Mouse (Mus musculus): ENCODE measurements at regions not wholly inside any gene's neighbourhood (a gene's known extent, or its start where the extent isn't known, plus 50 kb on each side); places are given as distances from the start of the nearest gene placed in this dataset.

GRCm38 (mm10) chr13:52162676-52163075, 316.2 kb downstream of the Gadd45g start:
- H3K4me1 ChIP-seq (replicated peaks; ENCODE audit: control insufficient read depth, insufficient read depth, low read length): no peaks in the 10 kb centered on the region
- no peaks in the 10 kb centered on the region for H3K27me3 ChIP-seq (ENCODE audit: control insufficient read depth, insufficient read depth, low read length)
- WGBS: 91% methylated on average over 7 of the region's 7 CpGs
- no peak for ATAC-seq (ENCODE audit: low FRiP score)
- H3K9ac ChIP-seq (ENCODE audit: low read depth, low read length): no peak overlapping the region
- no peaks in the 10 kb centered on the region for H3K36me3 ChIP-seq (ENCODE audit: control insufficient read depth, insufficient read depth, low read length)
- H3K27ac ChIP-seq (ENCODE audit: low read depth, low read length): no peak overlapping the region
- no peak for DNase-seq (ENCODE audit: low spot score)
- H3K9me3 ChIP-seq (ENCODE audit: control insufficient read depth, low read length): no peaks in the 10 kb centered on the region
- no peak overlapping the region for H3K4me3 ChIP-seq (ENCODE audit: low read depth, low read length)
- H3K4me2 ChIP-seq (replicated peaks; ENCODE audit: low read depth, low read length): no peak overlapping the region

GRCm38 (mm10) chr13:52165531-52165930, 319.1 kb downstream of the Gadd45g start:
- Histone ChIP-seq H3K36me3 (ENCODE audit: control insufficient read depth, insufficient read depth, low read length) (no peaks in the 10 kb centered on the region), H3K4me3 (ENCODE audit: low read depth, low read length) (no peak overlapping the region), H3K27ac (ENCODE audit: low read depth, low read length) (no peak overlapping the region), H3K4me1 (replicated peaks; ENCODE audit: control insufficient read depth, insufficient read depth, low read length) (no peaks in the 10 kb centered on the region), H3K27me3 (ENCODE audit: control insufficient read depth, insufficient read depth, low read length) (no peaks in the 10 kb centered on the region), H3K4me2 (replicated peaks; ENCODE audit: low read depth, low read length) (no peak overlapping the region), H3K9me3 (ENCODE audit: control insufficient read depth, low read length) (no peaks in the 10 kb centered on the region), H3K9ac (ENCODE audit: low read depth, low read length) (no peak overlapping the region)
- DNase-seq (ENCODE audit: low spot score) (no peak), ATAC-seq (ENCODE audit: low FRiP score) (no peak)
- WGBS: 96% methylated on average over 1 of the region's 1 CpGs

- Histone ChIP-seq H3K27me3 (ENCODE audit: control insufficient read depth, insufficient read depth, low read length) (no peaks in the 10 kb centered on the region), H3K27ac (ENCODE audit: low read depth, low read length) (no peak overlapping the region), H3K9ac (ENCODE audit: low read depth, low read length) (no peak overlapping the region), H3K4me3 (ENCODE audit: low read depth, low read length) (no peak overlapping the region), H3K9me3 (ENCODE audit: control insufficient read depth, low read length) (no peaks in the 10 kb centered on the region), H3K4me2 (replicated peaks; ENCODE audit: low read depth, low read length) (no peak overlapping the region), H3K4me1 (replicated peaks; ENCODE audit: control insufficient read depth, insufficient read depth, low read length) (no peaks in the 10 kb centered on the region), H3K36me3 (ENCODE audit: control insufficient read depth, insufficient read depth, low read length) (no peaks in the 10 kb centered on the region)
- WGBS: 84% methylated on average over 5 of the region's 5 CpGs
- DNase-seq (ENCODE audit: low spot score) (no peak), ATAC-seq (ENCODE audit: low FRiP score) (no peak)
These were observed 321.5 kb downstream of the Gadd45g start for GRCm38 (mm10) chr13:52167968-52168367.

- 91% methylated on average over 9 of the region's 9 CpGs for whole genome bisulfite sequencing
- ATAC-seq (ENCODE audit: low FRiP score): no peak
- H3K4me3 ChIP-seq (ENCODE audit: low read depth, low read length): no peak overlapping the region
These were observed 326.3 kb downstream of the Gadd45g start for GRCm38 (mm10) chr13:52172706-52173346.

GRCm38 (mm10) chr13:52175665-52176064, 329.2 kb downstream of the Gadd45g start:
- Histone ChIP-seq H3K36me3 (ENCODE audit: control insufficient read depth, insufficient read depth, low read length) (no peaks in the 10 kb centered on the region), H3K4me1 (replicated peaks; ENCODE audit: control insufficient read depth, insufficient read depth, low read length) (no peaks in the 10 kb centered on the region), H3K9me3 (ENCODE audit: control insufficient read depth, low read length) (no peaks in the 10 kb centered on the region), H3K4me2 (replicated peaks; ENCODE audit: low read depth, low read length) (no peak overlapping the region), H3K27ac (ENCODE audit: low read depth, low read length) (no peak overlapping the region), H3K4me3 (ENCODE audit: low read depth, low read length) (no peak overlapping the region), H3K27me3 (ENCODE audit: control insufficient read depth, insufficient read depth, low read length) (no peaks in the 10 kb centered on the region), H3K9ac (ENCODE audit: low read depth, low read length) (no peak overlapping the region)
- DNase-seq (ENCODE audit: low spot score) (no peak), ATAC-seq (ENCODE audit: low FRiP score) (no peak)
- WGBS: 54% methylated on average over 2 of the region's 2 CpGs

More at GRCm38 (mm10) chr13:52172706-52173346, 326.3 kb downstream of the Gadd45g start:
- Histone ChIP-seq H3K27ac (ENCODE audit: low read depth, low read length) (no peak overlapping the region), H3K36me3 (ENCODE audit: control insufficient read depth, insufficient read depth, low read length) (no peaks in the 10 kb centered on the region), H3K9me3 (ENCODE audit: control insufficient read depth, low read length) (no peaks in the 10 kb centered on the region), H3K27me3 (ENCODE audit: control insufficient read depth, insufficient read depth, low read length) (no peaks in the 10 kb centered on the region), H3K9ac (ENCODE audit: low read depth, low read length) (no peak overlapping the region), H3K4me1 (replicated peaks; ENCODE audit: control insufficient read depth, insufficient read depth, low read length) (no peaks in the 10 kb centered on the region), H3K4me2 (replicated peaks; ENCODE audit: low read depth, low read length) (no peak overlapping the region)
- no peak for DNase-seq (ENCODE audit: low spot score)

- WGBS: 85% methylated on average over 4 of the region's 4 CpGs
- H3K9ac ChIP-seq (ENCODE audit: low read depth, low read length): no peak overlapping the region
These were observed 333.5 kb downstream of the Gadd45g start for GRCm38 (mm10) chr13:52179977-52180376.

GRCm38 (mm10) chr13:52183635-52184034, 337.2 kb downstream of the Gadd45g start:
- no peaks in the 10 kb centered on the region for H3K4me1 ChIP-seq (replicated peaks; ENCODE audit: control insufficient read depth, insufficient read depth, low read length)

More at GRCm38 (mm10) chr13:52179977-52180376, 333.5 kb downstream of the Gadd45g start:
- H3K4me1 ChIP-seq (replicated peaks; ENCODE audit: control insufficient read depth, insufficient read depth, low read length): no peaks in the 10 kb centered on the region
- H3K27ac ChIP-seq (ENCODE audit: low read depth, low read length): no peak overlapping the region
- no peaks in the 10 kb centered on the region for H3K9me3 ChIP-seq (ENCODE audit: control insufficient read depth, low read length)
- DNase-seq (ENCODE audit: low spot score) (no peak), ATAC-seq (ENCODE audit: low FRiP score) (no peak)
- no peak overlapping the region for H3K4me2 ChIP-seq (replicated peaks; ENCODE audit: low read depth, low read length)
- no peak overlapping the region for H3K4me3 ChIP-seq (ENCODE audit: low read depth, low read length)
- no peaks in the 10 kb centered on the region for H3K27me3 ChIP-seq (ENCODE audit: control insufficient read depth, insufficient read depth, low read length)
- H3K36me3 ChIP-seq (ENCODE audit: control insufficient read depth, insufficient read depth, low read length): no peaks in the 10 kb centered on the region

GRCm38 (mm10) chr13:52185574-52185973, 339.1 kb downstream of the Gadd45g start:
- 84% methylated on average over 1 of the region's 1 CpGs for WGBS
- no peak overlapping the region for H3K27ac ChIP-seq (ENCODE audit: low read depth, low read length)
- ATAC-seq (ENCODE audit: low FRiP score): no peak
- no peaks in the 10 kb centered on the region for H3K36me3 ChIP-seq (ENCODE audit: control insufficient read depth, insufficient read depth, low read length)
- no peak overlapping the region for H3K9ac ChIP-seq (ENCODE audit: low read depth, low read length)
- no peaks in the 10 kb centered on the region for H3K9me3 ChIP-seq (ENCODE audit: control insufficient read depth, low read length)
- no peak overlapping the region for H3K4me2 ChIP-seq (replicated peaks; ENCODE audit: low read depth, low read length)
- DNase-seq (ENCODE audit: low spot score): no peak
- H3K4me3 ChIP-seq (ENCODE audit: low read depth, low read length): no peak overlapping the region
- H3K27me3 ChIP-seq (ENCODE audit: control insufficient read depth, insufficient read depth, low read length): no peaks in the 10 kb centered on the region
- H3K4me1 ChIP-seq (replicated peaks; ENCODE audit: control insufficient read depth, insufficient read depth, low read length): no peaks in the 10 kb centered on the region

More at GRCm38 (mm10) chr13:52183635-52184034, 337.2 kb downstream of the Gadd45g start:
- Histone ChIP-seq H3K4me3 (ENCODE audit: low read depth, low read length) (no peak overlapping the region), H3K36me3 (ENCODE audit: control insufficient read depth, insufficient read depth, low read length) (no peaks in the 10 kb centered on the region), H3K27me3 (ENCODE audit: control insufficient read depth, insufficient read depth, low read length) (no peaks in the 10 kb centered on the region), H3K27ac (ENCODE audit: low read depth, low read length) (no peak overlapping the region), H3K9me3 (ENCODE audit: control insufficient read depth, low read length) (no peaks in the 10 kb centered on the region), H3K9ac (ENCODE audit: low read depth, low read length) (no peak overlapping the region), H3K4me2 (replicated peaks; ENCODE audit: low read depth, low read length) (no peak overlapping the region)
- DNase-seq (ENCODE audit: low spot score) (no peak), ATAC-seq (ENCODE audit: low FRiP score) (no peak)
- 79% methylated on average over 5 of the region's 5 CpGs for WGBS

- Histone ChIP-seq H3K9me3 (ENCODE audit: control insufficient read depth, low read length) (no peaks in the 10 kb centered on the region), H3K27me3 (ENCODE audit: control insufficient read depth, insufficient read depth, low read length) (peaks cover 3% of the 10 kb centered on the region; the same call in 1 of the 2 replicates), H3K9ac (ENCODE audit: low read depth, low read length) (no peak overlapping the region), H3K36me3 (ENCODE audit: control insufficient read depth, insufficient read depth, low read length) (no peaks in the 10 kb centered on the region), H3K4me2 (replicated peaks; ENCODE audit: low read depth, low read length) (no peak overlapping the region), H3K27ac (ENCODE audit: low read depth, low read length) (no peak overlapping the region), H3K4me1 (replicated peaks; ENCODE audit: control insufficient read depth, insufficient read depth, low read length) (no peaks in the 10 kb centered on the region), H3K4me3 (ENCODE audit: low read depth, low read length) (no peak overlapping the region)
- DNase-seq (ENCODE audit: low spot score) (no peak), ATAC-seq (ENCODE audit: low FRiP score) (peak; percentile 57; the same call in 1 of the 2 replicates)
- WGBS: 80% methylated on average over 8 of the region's 8 CpGs
These were observed 341.5 kb downstream of the Gadd45g start for GRCm38 (mm10) chr13:52187841-52188604.

Measured in hindbrain, embryonic 11.5 days (tissue).